Mouse (Mus musculus): ENCODE results near the gene Mavs.
"Not testable (repeated sequence)": the region's sequence is repeated elsewhere in the genome, so short reads cannot be mapped to it uniquely, and the experiment has no call there.

Gene Mavs

GRCm38 (mm10) chr2:131211026-131211615, 22.7 kb upstream of the Mavs start:
- no peak for DNase-seq (ENCODE audit: low read depth, low spot score)

GRCm38 (mm10) chr2:131213773-131214172, 20.1 kb upstream of the Mavs start:
- DNase-seq (ENCODE audit: low read depth, low spot score), result no peak

GRCm38 (mm10) chr2:131215941-131216858, 17.7 kb upstream of the Mavs start:
- DNase-seq (ENCODE audit: low read depth, low spot score), result no peak

- no peak for DNase-seq (ENCODE audit: low read depth, low spot score)
Observed at GRCm38 (mm10) chr2:131220030-131220429, 13.8 kb upstream of the Mavs start.

- DNase-seq (ENCODE audit: low read depth, low spot score), result no peak
Observed at GRCm38 (mm10) chr2:131221853-131222515, 11.9 kb upstream of the Mavs start.

GRCm38 (mm10) chr2:131222562-131222961, 11.3 kb upstream of the Mavs start:
- DNase-seq (ENCODE audit: low read depth, low spot score), result no peak

GRCm38 (mm10) chr2:131223569-131223968, 10.3 kb upstream of the Mavs start:
- DNase-seq (ENCODE audit: low read depth, low spot score), result no peak

GRCm38 (mm10) chr2:131225178-131225577, 8.7 kb upstream of the Mavs start:
- no peak for DNase-seq (ENCODE audit: low read depth, low spot score)

GRCm38 (mm10) chr2:131226669-131227068, 7.2 kb upstream of the Mavs start:
- not testable (repeated sequence) for DNase-seq (ENCODE audit: low read depth, low spot score)

GRCm38 (mm10) chr2:131227243-131227642, 6.6 kb upstream of the Mavs start:
- no peak for DNase-seq (ENCODE audit: low read depth, low spot score)

GRCm38 (mm10) chr2:131232558-131232957, 1.3 kb upstream of the Mavs start:
- DNase-seq (ENCODE audit: low read depth, low spot score), result no peak

- DNase-seq (ENCODE audit: low read depth, low spot score), result no peak
Observed at GRCm38 (mm10) chr2:131234127-131234650, 326 bp downstream of the Mavs start.

GRCm38 (mm10) chr2:131234970-131235635, 1.2 kb downstream of the Mavs start:
- DNase-seq (ENCODE audit: low read depth, low spot score), result no peak

- DNase-seq (ENCODE audit: low read depth, low spot score), result no peak
Observed at GRCm38 (mm10) chr2:131242180-131242579, 8.3 kb downstream of the Mavs start.

GRCm38 (mm10) chr2:131242929-131243328, 9.1 kb downstream of the Mavs start:
- DNase-seq (ENCODE audit: low read depth, low spot score), result no peak

GRCm38 (mm10) chr2:131253681-131254328, 19.9 kb downstream of the Mavs start:
- no peak for DNase-seq (ENCODE audit: low read depth, low spot score)

GRCm38 (mm10) chr2:131254329-131254713, 20.5 kb downstream of the Mavs start:
- no peak for DNase-seq (ENCODE audit: low read depth, low spot score)

- DNase-seq (ENCODE audit: low read depth, low spot score), result no peak
Observed at GRCm38 (mm10) chr2:131255738-131256137, 21.9 kb downstream of the Mavs start.

GRCm38 (mm10) chr2:131258693-131259092, 24.8 kb downstream of the Mavs start:
- DNase-seq (ENCODE audit: low read depth, low spot score), result no peak

GRCm38 (mm10) chr2:131260544-131261307, 26.9 kb downstream of the Mavs start:
- DNase-seq (ENCODE audit: low read depth, low spot score), result no peak
